21 mouse cellular contexts compared by ENCODE assay signal in the genomic region with DNA sequence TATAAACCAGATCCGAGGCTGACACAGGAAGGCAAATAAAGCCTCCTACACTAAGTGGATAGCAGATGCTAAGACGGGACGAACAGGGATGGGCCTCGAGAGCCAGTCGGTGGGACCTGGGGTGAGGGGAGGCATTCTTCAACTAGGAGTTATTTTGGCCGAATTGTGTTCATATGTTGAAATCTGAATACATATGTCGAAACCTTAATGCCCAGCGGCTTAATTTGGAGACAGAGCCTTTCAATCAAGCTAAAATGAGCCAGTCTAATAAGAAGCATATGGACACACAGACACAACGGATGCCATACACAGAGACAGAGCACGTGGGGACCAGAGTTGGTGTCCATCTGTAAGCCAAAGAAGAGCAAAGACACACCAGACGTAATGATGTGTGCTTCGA. TPM values are rescaled to one million over a fixed set of nuclear protein-coding genes. Genes with fewer than 3 reads are reported as not detected.
"Had no signal": no experiment of that assay in that cellular context is flagged by ENCODE, and none has a peak within 500 bp of the region (broad histone marks: within the 10 kb centered on the region; RNA-seq: fewer than 3 reads in every experiment).

No protein-coding gene starts in this region.

- ATAC-seq: liver, postnatal 0 days; lung, postnatal 0 days; midbrain, embryonic 13.5 days; midbrain, embryonic 15.5 days had no signal

- H3K9ac ChIP-seq: liver, postnatal 0 days; lung, embryonic 15.5 days; midbrain, embryonic 13.5 days; midbrain, embryonic 15.5 days; neural tube, embryonic 12.5 days had no signal

- H3K4me2 ChIP-seq: lung, embryonic 15.5 days; midbrain, embryonic 11.5 days; midbrain, embryonic 13.5 days; midbrain, embryonic 15.5 days; neural tube, embryonic 12.5 days had no signal

- DNase-seq: liver, postnatal 0 days; lung, adult 2 months; lung, postnatal 14 days; lung, postnatal 36 days; right cerebral cortex, postnatal 14 days; right cerebral cortex, postnatal 4 days; spleen, adult 18-20 months; thymus, adult 18-20 months; thymus, postnatal 14 days; thymus, postnatal 36 days had no signal

- H3K27ac ChIP-seq: lung, embryonic 15.5 days; macrophage; midbrain, embryonic 13.5 days; midbrain, embryonic 15.5 days; neural tube, embryonic 12.5 days had no signal

- H3K9me3 ChIP-seq: lung, embryonic 15.5 days; midbrain, embryonic 13.5 days; midbrain, embryonic 15.5 days; neural tube, embryonic 12.5 days had no signal

- H3K4me3 ChIP-seq: lung, embryonic 15.5 days; megakaryocyte, embryonic 14.5 days; midbrain, embryonic 13.5 days; midbrain, embryonic 15.5 days; neural tube, embryonic 12.5 days had no signal

- H3K27me3 ChIP-seq: lung, embryonic 15.5 days; megakaryocyte, embryonic 14.5 days; midbrain, embryonic 13.5 days; midbrain, embryonic 15.5 days; neural tube, embryonic 12.5 days had no signal

RNA-seq across cellular contexts. Expression of a gene that starts 15.5 kb away (rescaled TPM):
- total RNA-seq: megakaryocyte progenitor cell, adult 5-6 weeks; monocyte, adult 5-6 weeks had no signal
- polyA plus RNA-seq: macrophage; stomach, embryonic 14.5 days had no signal
